Mouse (Mus musculus) megakaryocyte, embryonic 14.5 days (primary cell): ENCODE measurements around the gene Klhl24.

Source experiments
- FLI1 ChIP-seq: IDR thresholded peaks from 2 replicates; pipeline ENCODE4 v1.6.1; 2012; ENCODE audit warnings: low read length, inconsistent platforms, mixed read lengths
- GATA1 ChIP-seq: IDR thresholded peaks from 3 replicates; pipeline ENCODE4 v1.6.1; 2012; ENCODE audit warnings: mixed read lengths, low read length, inconsistent platforms, borderline replicate concordance

DNA sequence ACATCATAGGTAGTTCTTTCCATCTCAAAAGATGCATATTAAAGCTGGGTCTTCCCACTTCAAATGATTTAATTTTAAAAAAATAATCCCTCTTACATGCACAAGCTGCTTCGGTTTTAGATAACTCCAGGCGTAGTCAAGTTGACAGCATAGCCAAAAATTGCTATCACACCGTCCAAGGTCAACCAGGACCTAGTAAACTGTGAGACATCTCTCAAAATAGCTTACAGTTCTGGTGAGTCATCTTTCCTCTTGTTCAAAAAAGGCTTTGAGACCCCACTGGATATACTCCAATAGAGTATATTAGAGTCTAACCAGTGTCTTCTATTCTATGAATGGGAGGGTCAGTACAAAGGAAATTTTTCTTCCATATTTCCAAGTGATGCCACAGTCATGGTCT, 44.7 kb upstream of the Klhl24 start:
- no peak for TF ChIP-seq GATA1
- no peak for TF ChIP-seq FLI1
